ENCODE assay signal across 27 mouse cellular contexts in genomic region chr7:99170519-99170918, GRCm38 (mm10). TPM values are rescaled to one million over a fixed set of nuclear protein-coding genes. Genes with fewer than 3 reads are reported as not detected.
DNase-seq lines count a peak whose midpoint lies in the region; ATAC-seq and TF ChIP-seq lines count a peak whose summit lies in the region.
"Had no signal": no experiment of that assay in that cellular context is flagged by ENCODE, and none has a peak within 500 bp of the region (broad histone marks: within the 10 kb centered on the region; RNA-seq: fewer than 3 reads in every experiment).

No protein-coding gene starts in this region.

- H3K4me3 ChIP-seq in heart, adult 2 months: no peak overlapping the region
- H3K4me3 ChIP-seq in heart, embryonic 12.5 days: no peak overlapping the region
- no peak overlapping the region for H3K4me3 ChIP-seq in liver, embryonic 15.5 days (replicated peaks)
- no peak overlapping the region for H3K4me3 ChIP-seq in small intestine, adult 2 months (ENCODE audit: low read depth, low read length)
- H3K4me3 ChIP-seq: forebrain, embryonic 10.5 days; forebrain, embryonic 13.5 days; gastrocnemius, adult 2 months; heart, embryonic 15.5 days; hindbrain, embryonic 10.5 days; hindbrain, embryonic 13.5 days had no signal

- 0 out of 2 replicates have a peak, but pooled peaks have one; percentile 41 for TF ChIP-seq EP300 in heart, adult 2 months (IDR thresholded peaks at IDR 0.05; ENCODE audit: insufficient read depth, low read depth, low read length)

- no peak overlapping the region for H3K27ac ChIP-seq in heart, adult 2 months
- no peak overlapping the region for H3K27ac ChIP-seq in heart, embryonic 12.5 days (ENCODE audit: poor library complexity, severe bottlenecking)
- H3K27ac ChIP-seq in liver, embryonic 15.5 days (replicated peaks): peak overlapping the region; percentile 53; the same call in 1 of the 2 replicates
- H3K27ac ChIP-seq in small intestine, adult 2 months (ENCODE audit: insufficient read depth, low read depth, low read length): peak overlapping the region; percentile 55; the same call in 1 of the 2 replicates
- H3K27ac ChIP-seq: forebrain, embryonic 10.5 days; forebrain, embryonic 13.5 days; gastrocnemius, adult 2 months; heart, embryonic 15.5 days; hindbrain, embryonic 10.5 days; hindbrain, embryonic 13.5 days had no signal

- H3K9ac ChIP-seq in heart, adult 2 months (ENCODE audit: low read depth, low read length): no peak overlapping the region
- H3K9ac ChIP-seq in heart, embryonic 12.5 days: no peak overlapping the region
- no peak overlapping the region for H3K9ac ChIP-seq in liver, embryonic 15.5 days
- H3K9ac ChIP-seq: forebrain, embryonic 13.5 days; heart, embryonic 15.5 days; hindbrain, embryonic 13.5 days had no signal

- intact Hi-C loops in heart, adult 2 months (cut with DNase I): no loop called here

- H3K27me3 ChIP-seq in heart, adult 2 months (ENCODE audit: control insufficient read depth, insufficient read depth, low read length): no peaks in the 10 kb centered on the region
- no peaks in the 10 kb centered on the region; the same call in 1 of the 2 replicates for H3K27me3 ChIP-seq in heart, embryonic 12.5 days (replicated peaks)
- no peaks in the 10 kb centered on the region for H3K27me3 ChIP-seq in liver, embryonic 15.5 days
- no peaks in the 10 kb centered on the region for H3K27me3 ChIP-seq in small intestine, adult 2 months (ENCODE audit: control insufficient read depth, insufficient read depth, low read length)
- H3K27me3 ChIP-seq: forebrain, embryonic 13.5 days; heart, embryonic 15.5 days; hindbrain, embryonic 13.5 days; Patski had no signal

- no peak for DNase-seq in heart, adult 2 months
- DNase-seq in kidney, adult 9 months: peak; percentile 51
- no peak for DNase-seq in kidney, postnatal 4 days
- DNase-seq in liver: no peak
- DNase-seq: adrenal gland, postnatal 10 days; adrenal gland, postnatal 36 days; B cell, adult 2 months; cerebellum, adult 18-20 months; cerebellum, adult 9-10 months; cerebellum, postnatal 14 days; gastrocnemius, adult 2 months; gastrocnemius, postnatal 14 days; heart, postnatal 10 days; heart, postnatal 36 days had no signal

- no peaks in the 10 kb centered on the region for H3K9me3 ChIP-seq in heart, embryonic 12.5 days (replicated peaks)
- H3K9me3 ChIP-seq in liver, embryonic 15.5 days (replicated peaks): no peaks in the 10 kb centered on the region
- H3K9me3 ChIP-seq: forebrain, embryonic 10.5 days; forebrain, embryonic 13.5 days; G1E; heart, embryonic 15.5 days; hindbrain, embryonic 10.5 days; hindbrain, embryonic 13.5 days had no signal

- peaks cover 2% of the 10 kb centered on the region; the same call in 1 of the 2 replicates for H3K36me3 ChIP-seq in heart, adult 2 months (ENCODE audit: control insufficient read depth, insufficient read depth, low read length)
- H3K36me3 ChIP-seq in heart, embryonic 12.5 days: no peaks in the 10 kb centered on the region
- H3K36me3 ChIP-seq in liver, embryonic 15.5 days (replicated peaks): peaks cover 5% of the 10 kb centered on the region; the same call in 1 of the 2 replicates
- peaks cover 33% of the 10 kb centered on the region for H3K36me3 ChIP-seq in small intestine, adult 2 months (ENCODE audit: control insufficient read depth, insufficient read depth, low read length)
- H3K36me3 ChIP-seq: forebrain, embryonic 10.5 days; G1E; heart, embryonic 15.5 days; hindbrain, embryonic 10.5 days; hindbrain, embryonic 13.5 days had no signal

- no peak for TF ChIP-seq CTCF in heart, adult 2 months (IDR thresholded peaks at IDR 0.05)
- TF ChIP-seq CTCF in small intestine, adult 2 months (IDR thresholded peaks at IDR 0.05; ENCODE audit: extremely low read depth, insufficient read length, insufficient replicate concordance, low read depth, low read length): no peak

- H3K79me2 ChIP-seq in heart, adult 2 months (replicated peaks; ENCODE audit: control insufficient read depth, insufficient read depth, low read length): no peaks in the 10 kb centered on the region

- H3K4me2 ChIP-seq in heart, embryonic 12.5 days: no peak overlapping the region
- H3K4me2 ChIP-seq in liver, embryonic 15.5 days: no peak overlapping the region; the same call in 1 of the 2 replicates
- H3K4me2 ChIP-seq: forebrain, embryonic 13.5 days; heart, embryonic 11.5 days; heart, embryonic 15.5 days; hindbrain, embryonic 13.5 days had no signal

- no peak for TF ChIP-seq POLR2A in heart, adult 2 months (IDR thresholded peaks at IDR 0.05; ENCODE audit: insufficient read depth, low read depth, low read length)
- TF ChIP-seq POLR2A in small intestine, adult 2 months (IDR thresholded peaks at IDR 0.05; ENCODE audit: low read depth, low read length): no peak

- 71% methylated on average over 6 of the region's 6 CpGs for WGBS in heart, adult 2 months
- 89% methylated on average over 6 of the region's 6 CpGs for WGBS in heart, embryonic 12.5 days
- WGBS in liver, embryonic 15.5 days (ENCODE audit: insufficient replicate concordance): 66% methylated on average over 6 of the region's 6 CpGs
- WGBS in small intestine, adult 2 months: 48% methylated on average over 6 of the region's 6 CpGs

- ATAC-seq in heart, embryonic 12.5 days (ENCODE audit: insufficient number of reproducible peaks, low FRiP score): no peak
- ATAC-seq in liver, embryonic 15.5 days (ENCODE audit: insufficient read depth): no peak
- ATAC-seq: forebrain, embryonic 13.5 days; forebrain, embryonic 16.5 days; hindbrain, embryonic 16.5 days; Patski had no signal

- H3K4me1 ChIP-seq in heart, adult 2 months (ENCODE audit: control insufficient read depth, insufficient read depth, low read length): peaks cover 3% of the 10 kb centered on the region; the same call in 1 of the 2 replicates
- H3K4me1 ChIP-seq in heart, embryonic 12.5 days (replicated peaks): peaks cover 25% of the 10 kb centered on the region
- H3K4me1 ChIP-seq in liver, embryonic 15.5 days (replicated peaks): peaks cover 49% of the 10 kb centered on the region
- H3K4me1 ChIP-seq in small intestine, adult 2 months (ENCODE audit: control insufficient read depth, insufficient read depth, insufficient read length, low read length): peaks cover 79% of the 10 kb centered on the region
- H3K4me1 ChIP-seq: forebrain, embryonic 13.5 days had no signal

RNA-seq across cellular contexts. Expression of gene Dgat2, which starts 12.0 kb away (rescaled TPM):
- total RNA-seq in heart, adult 2 months (2021): 100 to 1,000 TPM; 309 to 376 TPM
- 347 and 390 TPM in 2 replicates for polyA plus RNA-seq in heart, adult 2 months (2012; rRNA removed)
- polyA plus RNA-seq in heart, embryonic 12.5 days (2016; fragmentation: Nextera tagmentation; extraction: Ambion mirVana): 10.0 and 10.3 TPM in 2 replicates
- polyA plus RNA-seq in liver, embryonic 15.5 days (2015; fragmentation: Nextera tagmentation; extraction: Ambion mirVana): 137 and 174 TPM in 2 replicates
- polyA plus RNA-seq in small intestine, adult 2 months (2012; rRNA removed): 159 and 234 TPM in 2 replicates

RNA-seq across cellular contexts. Expression of gene Uvrag, which starts 29.6 kb away (rescaled TPM):
- total RNA-seq in heart, adult 2 months (2021): 10 to 100 TPM; 21.0 to 22.1 TPM
- 5.9 and 9.1 TPM in 2 replicates for polyA plus RNA-seq in heart, adult 2 months (2012; rRNA removed)
- polyA plus RNA-seq in heart, embryonic 12.5 days (2016; fragmentation: Nextera tagmentation; extraction: Ambion mirVana): 18.8 and 19.6 TPM in 2 replicates
- polyA plus RNA-seq in liver, embryonic 15.5 days (2015; fragmentation: Nextera tagmentation; extraction: Ambion mirVana): 8.3 and 9.7 TPM in 2 replicates
- 14.8 and 28.2 TPM in 2 replicates for polyA plus RNA-seq in small intestine, adult 2 months (2012; rRNA removed)

Comparison
In these comparisons a context has a peak if more than half of its experiments do, and no peak if none do; other contexts are left out.
1. RNA of gene Dgat2, which starts 12.0 kb away (polyA plus RNA-seq): 347 to 390 TPM in heart, adult 2 months, 159 to 234 TPM in small intestine, adult 2 months and 137 to 174 TPM in liver, embryonic 15.5 days; 10.0 to 10.3 TPM in heart, embryonic 12.5 days; every median in the first group is over 10 times any median in the second.
2. H3K27ac ChIP-seq: peak in liver, embryonic 15.5 days (single experiment) and small intestine, adult 2 months (single experiment); none in heart, adult 2 months (single experiment) and heart, embryonic 12.5 days (single experiment).